Mouse (Mus musculus) lung, postnatal 0 days (tissue): ENCODE measurements around the gene Ube2f.

Source experiments
- CTCF ChIP-seq: IDR thresholded peaks from 2 replicates; pipeline ENCODE4 v1.5.1; 2016; ENCODE audit warnings: antibody characterized with exemption, mild to moderate bottlenecking
- EP300 ChIP-seq: IDR thresholded peaks from 2 replicates; pipeline ENCODE4 v1.6.1; 2016; ENCODE audit warnings: antibody characterized with exemption, mild to moderate bottlenecking, control low read depth

DNA sequence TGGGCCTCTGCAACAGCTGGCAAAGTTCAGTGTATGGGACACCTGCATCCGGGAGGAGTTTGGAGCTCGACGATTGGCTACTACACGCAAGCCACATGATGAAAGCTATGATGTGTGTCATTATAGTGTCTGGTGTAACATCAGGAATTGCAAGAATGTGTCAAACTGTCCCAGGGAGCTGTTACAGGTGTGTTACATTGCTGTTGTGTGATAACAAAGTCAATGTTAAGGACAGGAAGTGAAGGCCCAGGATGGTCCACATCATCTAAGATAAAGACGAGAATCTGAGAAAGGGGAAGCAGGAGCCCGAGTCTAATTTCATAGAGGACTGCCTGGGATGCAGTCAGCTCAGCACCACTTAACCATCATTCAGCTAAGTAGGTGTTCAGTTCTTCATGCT is 45.4 kb downstream of the Ube2f start:
- no peak for TF ChIP-seq CTCF
- TF ChIP-seq EP300 = no peak
